Mouse (Mus musculus) midbrain, embryonic 16.5 days (tissue): ENCODE results near the gene Bcl6. TPM values are rescaled to one million over a fixed set of nuclear protein-coding genes. Genes with fewer than 3 reads are reported as not detected.

Experiments
- ATAC-seq: fragments of 200-750 bp; cut with Nextera tagmentation; 2 replicates; pipeline ENCODE4 v1.8.0; 2017; ENCODE audit warnings: moderate TSS enrichment
- H3K27ac ChIP-seq: fragments of 300-500 bp; sonication (generic); 2 replicates; pipeline ENCODE4 v1.5.1; 2014; ENCODE audit warnings: mild to moderate bottlenecking, low read length, mixed read lengths
- H3K27me3 ChIP-seq: fragments of 300-500 bp; sonication (generic); 2 replicates; pipeline ENCODE4 v1.6.1; 2014; ENCODE audit warnings: low read depth, low read length, mixed read lengths; ENCODE audit not compliant: control insufficient read depth, insufficient read depth
- H3K36me3 ChIP-seq: fragments of 300-500 bp; sonication (generic); 2 replicates; pipeline ENCODE4 v1.6.1; 2014; ENCODE audit warnings: mild to moderate bottlenecking, low read length, moderate library complexity, mixed read lengths; ENCODE audit not compliant: control insufficient read depth, insufficient read depth
- H3K4me1 ChIP-seq: fragments of 300-500 bp; sonication (generic); 2 replicates; pipeline ENCODE4 v1.6.1; 2014; ENCODE audit warnings: mild to moderate bottlenecking, low read length, mixed read lengths; ENCODE audit not compliant: control insufficient read depth, insufficient read depth
- H3K4me2 ChIP-seq: fragments of 300-500 bp; sonication (generic); 2 replicates; pipeline ENCODE4 v1.6.1; 2014; ENCODE audit warnings: mild to moderate bottlenecking, low read length, mixed read lengths
- H3K4me3 ChIP-seq: fragments of 300-500 bp; sonication (generic); 2 replicates; pipeline ENCODE4 v1.5.1; 2014; ENCODE audit warnings: low read depth, mild to moderate bottlenecking, low read length, moderate library complexity, mixed read lengths
- H3K9ac ChIP-seq: fragments of 300-500 bp; sonication (generic); 2 replicates; pipeline ENCODE4 v1.6.1; 2014; ENCODE audit warnings: low read depth, low read length, mixed read lengths
- H3K9me3 ChIP-seq: fragments of 300-500 bp; sonication (generic); replicated peaks from 2 replicates; pipeline ENCODE4 v1.6.1; 2014; ENCODE audit warnings: mild to moderate bottlenecking, low read length, mixed read lengths; ENCODE audit not compliant: control insufficient read depth, poor library complexity, severe bottlenecking
- WGBS: fragments of 180-500 bp; shearing (Covaris S2); extraction: QIAGEN DNeasy Blood & Tissue Kit; methylation state at CpG from one replicate; pipeline ENCODE4 v1.1.7; 2014; 5-methylcytosine and 5-hydroxymethylcytosine counted together
- polyA plus RNA-seq: library from polyadenylated mRNA; unstranded; fragments of >200 nt; fragmentation: Nextera tagmentation; extraction: Ambion mirVana; gene quantifications from 2 replicates; pipeline ENCODE4 v1.2.1, GENCODE M21; 2015

The Bcl6 gene
- polyA plus RNA-seq, 1 experiment from 2014 or later: 0.60 TPM

DNA sequence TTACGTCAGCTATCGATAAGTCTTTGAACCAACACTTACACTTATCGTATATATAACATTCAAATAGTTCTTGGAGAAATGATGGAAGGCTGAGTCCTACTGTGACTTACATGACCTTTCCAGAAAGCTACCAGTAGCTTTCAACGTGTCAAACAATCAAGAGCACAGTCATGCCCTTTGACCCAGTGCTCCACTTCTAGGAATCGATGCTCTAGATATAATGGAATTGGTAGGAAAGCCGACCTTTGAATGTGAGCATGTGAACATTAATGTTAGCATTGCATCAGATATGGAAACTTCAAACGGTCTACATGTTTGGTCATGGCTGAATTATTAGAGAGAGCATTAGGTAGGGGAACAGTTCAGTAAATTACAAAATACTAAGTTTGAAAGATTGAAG, 7.7 kb upstream of the Bcl6 start:
- Histone ChIP-seq H3K36me3 (no peaks in the 10 kb centered on the region), H3K4me2 (no peak overlapping the region), H3K27ac (no peak overlapping the region), H3K9ac (no peak overlapping the region), H3K4me3 (no peak overlapping the region), H3K9me3 (no peaks in the 10 kb centered on the region), H3K4me1 (0 out of 2 replicates have a peak, but pooled peaks cover 2% of the 10 kb centered on the region), H3K27me3 (no peaks in the 10 kb centered on the region)
- 88% methylated on average over 7 of the region's 7 CpGs for WGBS
- no peak for ATAC-seq

DNA sequence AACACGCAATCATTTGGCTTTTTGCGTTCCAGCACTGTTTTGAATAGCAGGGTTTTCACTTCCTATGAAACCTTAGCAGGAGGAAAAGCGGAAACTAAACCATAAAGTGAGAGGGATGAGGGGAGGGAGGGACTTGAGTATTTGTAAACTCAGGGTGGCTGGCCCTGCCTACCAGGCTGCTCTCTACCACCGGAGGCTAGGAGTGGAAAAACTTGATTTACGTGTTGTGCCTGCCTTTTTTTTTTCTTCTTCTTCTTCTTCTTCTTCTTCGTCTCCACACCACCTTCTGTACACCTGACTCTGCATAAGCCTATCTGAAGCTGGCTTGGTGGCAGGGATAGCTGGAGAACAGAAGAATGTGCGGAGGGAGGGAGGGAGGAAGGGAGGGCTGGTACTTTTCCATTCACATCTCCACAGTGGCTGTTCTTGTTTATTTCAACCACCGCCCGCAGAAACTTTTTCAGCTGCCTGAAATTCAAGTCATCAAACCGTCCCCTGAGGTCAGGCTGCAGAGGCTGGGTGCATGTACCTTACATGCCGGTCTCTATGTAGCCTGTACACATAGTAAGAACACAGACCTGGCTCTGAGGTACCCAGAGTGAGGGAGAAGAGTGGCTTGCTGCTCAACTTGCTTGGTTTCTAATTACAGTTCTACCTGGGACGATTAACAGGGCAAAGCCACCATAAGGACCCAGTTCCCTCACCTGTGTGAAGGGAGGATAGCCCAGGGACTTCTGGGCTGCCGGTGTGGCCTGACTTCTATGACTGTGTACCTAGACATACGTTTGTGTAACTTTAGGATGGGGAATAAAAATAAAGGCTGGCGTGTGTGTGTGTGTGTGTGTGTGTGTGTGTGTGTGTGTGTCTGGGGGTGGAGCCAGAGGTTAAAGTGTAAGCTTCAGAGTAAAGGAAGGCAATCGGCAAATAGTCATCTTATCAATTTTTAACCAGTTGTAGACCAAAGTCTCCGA, 5.0 kb upstream of the Bcl6 start:
- Histone ChIP-seq H3K36me3 (no peaks in the 10 kb centered on the region), H3K9ac (no peak overlapping the region), H3K4me1 (peaks cover 7% of the 10 kb centered on the region; the same call in 1 of the 2 replicates), H3K27me3 (no peaks in the 10 kb centered on the region), H3K4me3 (no peak overlapping the region), H3K4me2 (no peak overlapping the region), H3K9me3 (no peaks in the 10 kb centered on the region), H3K27ac (no peak overlapping the region)
- WGBS: 65% methylated on average over 17 of the region's 17 CpGs
- ATAC-seq: no peak

DNA sequence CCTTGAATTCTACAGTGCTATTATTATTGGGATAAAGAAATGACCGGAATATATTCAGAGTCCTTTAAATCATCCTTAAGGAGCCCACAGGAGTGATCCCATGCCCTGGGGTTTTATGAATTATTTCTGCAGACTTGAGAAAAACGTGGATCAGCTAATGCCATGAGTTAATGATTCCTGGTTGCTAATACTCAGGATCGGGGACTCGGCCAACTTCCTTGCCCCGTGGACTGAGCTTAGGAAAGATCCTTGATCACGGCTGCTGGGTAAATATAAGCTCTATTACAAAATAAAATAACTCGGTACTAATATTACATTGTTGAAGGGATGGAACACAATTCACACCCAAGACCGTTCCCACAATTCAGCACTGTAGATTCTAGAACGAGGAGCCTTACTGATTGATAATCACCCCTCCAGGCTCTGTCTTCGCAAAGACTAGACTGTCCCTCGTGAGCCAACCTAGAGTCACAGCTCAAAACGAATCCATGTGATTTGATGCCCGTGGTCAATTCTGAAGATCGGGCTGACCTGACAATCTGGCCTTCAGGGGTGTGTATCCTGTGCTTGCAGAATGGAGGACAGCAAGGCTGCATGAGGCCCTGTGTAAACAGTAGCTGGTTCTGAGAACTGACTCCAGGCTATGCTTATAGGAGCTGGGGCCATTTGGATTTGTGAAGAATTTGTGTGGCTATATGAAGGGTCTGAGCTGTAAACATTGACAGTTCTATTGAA, 3.4 kb upstream of the Bcl6 start:
- H3K9ac ChIP-seq: no peak overlapping the region
- H3K27ac ChIP-seq: no peak overlapping the region
- 84% methylated on average over 14 of the region's 14 CpGs for WGBS
- peaks cover 11% of the 10 kb centered on the region for H3K4me1 ChIP-seq
- H3K4me2 ChIP-seq: no peak overlapping the region
- ATAC-seq: no peak
- H3K36me3 ChIP-seq: no peaks in the 10 kb centered on the region
- no peak overlapping the region for H3K4me3 ChIP-seq
- H3K9me3 ChIP-seq: no peaks in the 10 kb centered on the region
- H3K27me3 ChIP-seq: no peaks in the 10 kb centered on the region; the same call in 1 of the 2 replicates

DNA sequence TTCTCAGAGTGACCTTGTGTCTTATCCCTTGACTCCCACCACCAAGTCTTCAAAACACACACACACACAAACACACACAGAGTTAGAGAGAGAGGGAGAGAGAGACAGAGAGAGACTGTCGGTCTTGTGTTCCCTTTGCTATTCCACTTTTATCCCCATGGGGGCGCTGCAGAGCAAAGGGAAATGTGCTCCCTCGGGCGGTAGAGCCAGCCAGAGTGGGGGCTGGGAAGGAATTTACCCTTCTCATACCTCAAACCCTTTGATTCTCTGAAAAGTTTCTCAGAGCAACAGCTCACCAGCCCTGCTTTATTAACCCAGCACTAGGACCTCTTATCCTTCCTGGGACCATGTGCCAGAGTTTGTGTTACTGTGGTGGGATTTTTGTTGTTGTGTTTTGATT, 2.5 kb upstream of the Bcl6 start:
- Histone ChIP-seq H3K4me2 (no peak overlapping the region; the same call in 1 of the 2 replicates), H3K9me3 (no peaks in the 10 kb centered on the region), H3K4me3 (no peak overlapping the region), H3K27ac (no peak overlapping the region), H3K9ac (no peak overlapping the region), H3K36me3 (no peaks in the 10 kb centered on the region), H3K27me3 (no peaks in the 10 kb centered on the region; the same call in 1 of the 2 replicates), H3K4me1 (peaks cover 19% of the 10 kb centered on the region)
- 4% methylated on average over 4 of the region's 4 CpGs for whole genome bisulfite sequencing
- ATAC-seq: no peak

DNA sequence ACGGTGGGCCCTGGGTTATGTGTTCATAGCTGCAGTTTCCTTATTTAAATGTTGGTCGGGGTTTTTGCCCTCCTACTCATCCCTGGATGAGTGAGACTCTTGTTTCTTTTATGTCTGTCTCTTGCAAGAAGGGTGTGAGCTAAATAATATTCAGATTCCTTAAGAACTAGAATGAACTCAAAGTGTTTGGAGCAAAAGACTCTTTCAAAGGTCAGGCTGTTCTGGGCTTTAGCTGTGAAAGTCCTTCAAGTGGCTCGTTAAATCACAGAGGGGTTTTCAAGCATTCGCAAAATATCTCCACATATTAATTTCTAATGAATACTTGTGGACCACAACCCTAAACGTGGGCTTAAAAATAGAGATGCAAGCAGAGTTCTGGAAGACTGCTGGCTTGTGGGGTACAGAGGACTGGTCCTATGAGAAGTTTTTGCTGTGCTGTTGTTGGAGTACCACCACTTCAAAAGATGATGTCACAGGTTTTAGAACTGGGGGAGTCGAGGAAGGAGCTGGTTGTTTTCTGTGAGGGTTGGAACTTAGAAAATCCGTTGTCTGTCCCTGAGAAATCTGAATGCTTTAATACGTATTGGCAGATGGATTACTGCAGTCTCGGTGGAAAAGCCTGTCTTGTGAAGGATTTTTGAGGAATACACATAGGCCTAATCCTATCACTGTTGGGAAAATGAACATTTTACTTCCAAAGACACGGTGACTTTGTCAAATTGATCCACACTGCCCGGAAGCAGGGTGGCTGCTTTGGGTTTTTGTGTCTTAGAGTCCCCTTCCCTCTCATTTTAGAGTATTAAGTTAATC, 1.7 kb upstream of the Bcl6 start:
- Histone ChIP-seq H3K4me1 (peaks cover 20% of the 10 kb centered on the region), H3K9ac (peak overlapping the region; percentile 93), H3K27me3 (peaks cover 7% of the 10 kb centered on the region), H3K4me3 (peak overlapping the region; percentile 76), H3K27ac (peak overlapping the region; percentile 6; the same call in 1 of the 2 replicates), H3K36me3 (no peaks in the 10 kb centered on the region), H3K9me3 (no peaks in the 10 kb centered on the region), H3K4me2 (peak overlapping the region; percentile 99)
- 22% methylated on average over 11 of the region's 11 CpGs for whole genome bisulfite sequencing
- no peak for ATAC-seq

DNA sequence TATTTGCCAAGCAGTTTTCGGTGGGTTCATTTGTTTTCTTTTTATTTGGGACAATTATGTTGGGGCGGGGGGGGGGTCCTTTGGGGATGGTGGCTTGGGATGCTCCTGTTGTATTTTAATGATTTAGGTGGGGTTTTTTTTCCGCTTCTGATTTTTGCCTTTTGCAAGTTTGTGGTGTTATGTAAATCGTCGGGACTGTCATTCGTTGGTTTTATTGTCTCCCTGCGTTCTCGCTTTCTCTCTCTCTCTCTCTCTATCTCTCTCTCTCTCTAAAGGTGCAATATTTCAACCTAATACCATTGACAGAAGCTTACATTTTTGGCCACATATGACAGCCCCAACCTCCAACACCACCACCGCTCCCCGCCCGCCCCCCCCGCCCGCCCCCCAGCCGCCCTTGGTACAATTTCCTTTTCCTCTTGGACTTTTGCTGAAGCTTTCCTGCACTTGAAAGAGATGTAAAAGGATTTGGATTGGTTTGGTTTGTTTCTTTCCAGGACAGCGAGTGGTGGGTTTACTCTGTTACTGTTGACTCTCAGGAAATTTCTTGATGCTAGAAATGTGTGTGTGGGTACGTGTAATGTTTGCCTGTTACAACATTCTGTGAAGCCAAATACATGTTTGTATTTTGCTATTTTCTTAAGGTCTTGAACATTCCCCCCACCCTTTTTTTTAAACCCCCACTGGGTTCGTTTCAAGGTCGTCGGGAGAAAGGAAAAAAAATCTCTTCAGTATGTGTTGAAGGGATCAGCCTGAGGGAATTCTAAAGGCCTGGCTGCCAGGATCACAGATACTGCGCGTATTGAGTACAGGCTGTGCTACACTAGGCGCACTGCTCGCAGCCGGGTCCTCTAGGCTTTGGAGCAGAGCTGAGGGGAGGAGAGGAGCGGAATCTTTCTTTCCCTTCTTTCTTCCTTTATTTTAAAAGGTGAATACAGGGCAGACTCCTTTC, 833 bp upstream of the Bcl6 start:
- Histone ChIP-seq H3K9me3 (no peaks in the 10 kb centered on the region), H3K4me3 (peak overlapping the region; percentile 76), H3K27me3 (peaks cover 15% of the 10 kb centered on the region), H3K27ac (peak overlapping the region; percentile 98), H3K4me2 (peak overlapping the region; percentile 99), H3K4me1 (peaks cover 27% of the 10 kb centered on the region), H3K36me3 (no peaks in the 10 kb centered on the region), H3K9ac (peak overlapping the region; percentile 93)
- ATAC-seq: peak; percentile 47; the same call in 1 of the 2 replicates
- WGBS: 1% methylated on average over 25 of the region's 25 CpGs

DNA sequence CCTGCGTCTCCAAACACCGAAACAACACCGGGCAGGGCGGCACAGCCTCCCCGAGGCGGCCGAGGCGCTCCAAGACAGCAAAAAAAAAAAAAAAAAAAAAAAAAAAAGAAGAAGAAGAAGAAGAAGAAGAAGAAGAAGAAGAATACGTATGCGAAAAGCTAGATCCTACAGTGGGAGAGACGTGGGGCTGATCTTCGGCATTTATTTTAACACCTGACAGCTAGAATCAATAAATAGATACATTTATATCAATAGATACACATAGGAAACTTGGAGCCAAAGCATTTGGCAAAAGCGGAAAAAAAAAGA, 541 bp downstream of the Bcl6 start:
- H3K9me3 ChIP-seq: no peaks in the 10 kb centered on the region
- H3K27ac ChIP-seq: peak overlapping the region; percentile 98
- under 1% methylated on average over 13 of the region's 13 CpGs for WGBS
- peak overlapping the region; percentile 76 for H3K4me3 ChIP-seq
- peak overlapping the region; percentile 99 for H3K4me2 ChIP-seq
- H3K4me1 ChIP-seq: peaks cover 35% of the 10 kb centered on the region
- H3K9ac ChIP-seq: peak overlapping the region; percentile 93
- peaks cover 15% of the 10 kb centered on the region for H3K27me3 ChIP-seq
- ATAC-seq: no peak
- no peaks in the 10 kb centered on the region for H3K36me3 ChIP-seq
